Mouse (Mus musculus): ENCODE results near the gene Kif3a.

Kif3a gene

DNA sequence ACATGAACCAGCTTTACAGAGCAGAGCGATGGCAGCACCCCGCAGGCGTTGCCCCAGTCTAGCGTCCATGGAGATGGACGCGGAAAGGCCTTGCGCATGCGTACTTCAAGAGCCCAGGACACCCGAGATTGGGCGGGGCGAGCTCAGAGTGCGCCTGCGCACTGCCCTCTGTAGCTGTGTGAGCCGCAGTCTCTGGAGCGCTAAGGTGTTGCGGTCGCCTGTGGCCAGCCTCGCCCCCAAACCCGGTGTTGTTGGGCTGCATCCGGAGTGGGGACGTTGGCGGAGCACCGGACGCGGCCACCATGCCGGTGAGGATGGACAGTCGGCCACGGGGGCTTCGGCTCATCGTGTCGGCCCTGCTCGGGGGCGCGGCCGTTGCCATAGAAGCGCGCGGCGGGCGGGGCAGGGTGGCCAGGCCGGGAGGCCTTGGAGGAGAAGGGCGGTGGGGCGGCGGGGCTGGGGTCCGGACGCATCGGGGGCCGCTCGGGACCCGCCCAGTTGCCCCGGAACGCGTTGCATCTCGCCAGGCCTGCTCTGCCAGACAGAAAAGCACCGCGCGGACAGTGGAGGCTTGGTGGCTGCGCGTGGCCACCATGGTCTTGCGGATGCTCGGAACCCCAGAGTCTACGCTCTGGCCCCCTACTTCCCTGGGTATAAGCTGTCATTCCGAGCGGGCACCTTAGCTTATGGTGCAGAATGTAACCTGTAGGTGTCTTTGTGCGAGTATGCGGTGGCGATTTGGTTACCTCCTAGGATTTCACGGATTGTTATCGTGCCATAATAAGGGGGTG is at the start of gene Kif3a:
TSS of gene Kif3a (plus strand) at position 156 of the 791 bp plus-strand sequence.
- peak; percentile 96 for DNase-seq (ENCODE audit: low spot score)

DNA sequence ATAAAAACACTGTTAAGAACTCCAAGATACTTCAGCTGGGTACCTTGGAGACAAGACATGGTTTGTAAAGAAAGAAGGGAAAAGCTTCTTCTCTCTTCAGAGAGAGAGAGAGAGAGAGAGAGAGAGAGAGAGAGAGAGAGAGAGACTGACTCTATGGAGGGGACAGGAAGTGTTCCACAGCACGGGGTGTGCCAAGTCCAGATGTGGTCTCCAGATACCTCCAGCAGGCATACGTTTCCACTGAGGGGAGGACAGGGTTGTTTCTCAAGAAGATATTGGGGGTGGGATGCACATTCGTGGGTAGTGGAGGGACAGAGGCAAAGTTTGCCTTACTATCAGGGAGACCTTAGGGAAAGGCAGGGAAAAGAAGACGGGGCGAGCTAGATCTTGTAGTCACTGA is 48.4 kb upstream of the Kif3a start:
- DNase-seq (ENCODE audit: low spot score) = peak; percentile 62

GRCm38 (mm10) chr11:53519207-53520121 is 47.7 kb upstream of the Kif3a start, which contains the start of gene Sept8:
Sept8 (plus strand) TSS chr11:53519257.
- peak; percentile 59 for DNase-seq (ENCODE audit: low spot score)

DNA sequence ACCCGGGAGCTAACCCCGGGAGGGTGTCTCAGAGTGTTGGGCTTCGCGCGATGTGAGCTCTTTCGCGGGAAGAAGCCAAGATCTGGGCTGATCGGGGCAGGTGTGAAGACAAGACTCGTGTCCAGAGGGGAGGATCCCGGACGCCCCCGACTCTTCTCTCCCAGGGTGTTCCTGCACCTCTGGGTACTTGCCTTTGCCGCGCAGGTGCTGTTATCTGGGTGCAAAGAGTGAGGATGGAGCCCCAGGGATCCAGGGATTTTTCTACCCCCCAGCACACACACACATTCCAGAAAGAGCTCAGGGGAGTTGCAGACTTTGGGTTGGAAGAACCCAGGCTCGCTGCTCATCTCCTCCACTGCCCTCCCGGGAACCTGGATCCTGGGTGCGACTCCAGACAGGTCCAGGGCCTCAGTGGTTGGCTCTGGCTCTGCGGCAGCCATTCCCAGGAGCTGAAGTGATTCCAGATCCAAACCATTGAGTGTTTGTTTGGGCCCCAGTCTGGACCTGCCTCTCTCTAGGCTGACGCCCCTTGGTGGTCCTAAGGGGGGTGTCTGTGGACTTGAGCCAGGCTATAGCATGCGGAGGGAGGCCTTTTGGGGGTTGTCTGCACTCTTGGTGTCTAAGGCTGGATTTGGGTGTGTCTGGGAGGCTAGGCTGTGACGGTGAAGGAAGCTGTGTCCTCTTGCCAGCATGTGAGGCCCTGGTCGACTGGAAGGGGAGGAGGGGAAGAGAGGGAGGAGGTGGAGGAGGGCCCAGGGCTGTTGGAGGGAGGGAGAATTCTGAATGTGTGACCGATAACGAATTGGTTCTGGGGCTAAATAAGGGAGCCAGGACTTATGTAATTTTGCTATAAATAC is 46.8 kb upstream of the Kif3a start:
- peak; percentile 81 for DNase-seq (ENCODE audit: low spot score)

DNA sequence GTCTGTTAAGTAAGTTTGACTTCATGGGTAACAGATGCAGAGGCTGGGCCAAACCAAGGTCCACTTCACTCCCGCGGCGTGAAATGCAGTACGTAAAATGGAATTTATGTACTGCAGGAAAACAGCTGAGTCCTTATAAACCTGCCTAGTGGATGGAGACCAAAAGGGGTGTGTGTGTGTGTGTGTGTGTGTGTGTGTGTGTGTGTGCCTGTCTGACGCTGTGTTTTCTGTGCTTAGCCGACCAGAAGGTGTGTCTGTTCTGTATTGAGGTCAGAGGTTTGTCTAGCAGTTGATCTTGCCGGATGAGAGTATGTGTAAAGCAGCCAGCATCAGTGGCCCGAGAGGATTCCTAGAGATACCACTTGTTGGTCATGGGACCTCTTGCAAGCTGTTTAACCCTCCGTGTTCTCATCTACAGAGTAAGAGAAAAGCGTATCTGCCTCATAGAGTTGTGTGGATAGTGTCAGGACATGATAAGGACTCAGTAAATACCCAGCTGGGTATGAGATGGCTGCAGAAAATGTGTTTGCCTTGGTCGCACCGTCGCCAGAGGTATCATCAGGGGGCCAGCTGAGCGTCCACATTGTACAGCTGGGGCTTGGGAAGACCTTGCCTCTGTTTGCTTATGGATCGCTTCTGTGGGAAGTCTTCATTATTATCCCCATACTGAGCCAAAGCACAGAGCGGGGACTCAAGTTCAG is 45.9 kb upstream of the Kif3a start:
- DNase-seq (ENCODE audit: low spot score) = peak; percentile 45

DNA sequence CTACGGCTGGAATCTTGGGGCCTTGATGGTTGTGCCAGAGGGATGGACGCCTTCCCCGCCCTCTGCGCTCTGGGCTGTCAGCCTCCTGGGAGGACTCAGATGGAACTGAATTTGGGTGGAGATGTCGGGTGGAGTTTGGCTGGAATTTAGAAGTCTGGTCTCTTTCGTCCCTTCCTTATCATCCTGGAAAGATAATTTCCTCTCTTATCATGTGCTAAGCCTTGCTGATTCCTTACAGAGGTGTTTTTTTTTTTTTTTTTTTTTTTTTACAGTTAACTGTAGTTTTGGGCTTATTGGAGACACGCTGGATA is 45.4 kb upstream of the Kif3a start:
- DNase-seq (ENCODE audit: low spot score) = no peak

GRCm38 (mm10) chr11:53522362-53522761 is 44.8 kb upstream of the Kif3a start:
- no peak for DNase-seq (ENCODE audit: low spot score)

GRCm38 (mm10) chr11:53522930-53523329 is 44.2 kb upstream of the Kif3a start:
- DNase-seq (ENCODE audit: low spot score) = no peak

DNA sequence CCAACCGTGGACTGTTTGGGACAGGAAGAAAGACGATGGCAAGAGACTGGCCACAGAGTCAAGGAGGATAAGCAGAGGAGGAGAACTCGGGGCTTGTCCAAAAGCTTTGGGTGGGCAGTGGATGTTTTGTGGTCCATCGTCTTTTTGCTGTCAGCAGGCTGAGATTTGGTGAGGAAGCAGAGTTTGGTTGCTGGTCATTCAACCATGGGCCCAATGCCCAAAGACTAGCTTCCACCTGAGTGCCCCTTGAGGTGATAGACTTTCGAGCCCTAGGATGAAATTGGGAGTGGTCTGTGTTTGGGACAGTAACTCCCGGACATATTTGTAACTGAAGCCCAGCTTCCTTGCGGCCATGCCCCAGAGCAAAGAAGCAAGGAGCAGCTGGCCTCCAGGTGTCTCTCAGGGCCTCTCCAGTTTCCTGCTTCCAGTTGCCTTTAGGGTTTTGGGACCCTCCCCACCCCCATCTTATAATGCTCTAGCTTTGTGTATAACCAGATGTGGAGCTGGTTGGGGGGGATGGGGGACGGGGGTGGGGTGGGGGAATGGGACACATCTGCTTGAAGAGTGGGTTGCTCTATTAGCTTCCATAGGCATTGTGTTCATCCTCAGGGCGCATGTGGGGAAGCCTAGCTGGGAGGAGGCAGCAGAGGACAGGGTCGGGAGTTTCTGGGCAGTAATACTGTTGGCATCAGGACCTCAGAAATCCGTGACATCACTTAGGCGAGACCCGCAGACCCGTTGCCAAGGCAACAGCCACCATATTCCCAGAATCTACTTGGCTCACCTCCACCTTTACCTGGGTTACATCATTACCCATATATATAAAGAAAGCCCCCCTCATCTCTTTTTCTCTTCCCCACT is 43.4 kb upstream of the Kif3a start:
- no peak for DNase-seq (ENCODE audit: low spot score)

GRCm38 (mm10) chr11:53524905-53525304 is 42.3 kb upstream of the Kif3a start:
- no peak for DNase-seq (ENCODE audit: low spot score)

DNA sequence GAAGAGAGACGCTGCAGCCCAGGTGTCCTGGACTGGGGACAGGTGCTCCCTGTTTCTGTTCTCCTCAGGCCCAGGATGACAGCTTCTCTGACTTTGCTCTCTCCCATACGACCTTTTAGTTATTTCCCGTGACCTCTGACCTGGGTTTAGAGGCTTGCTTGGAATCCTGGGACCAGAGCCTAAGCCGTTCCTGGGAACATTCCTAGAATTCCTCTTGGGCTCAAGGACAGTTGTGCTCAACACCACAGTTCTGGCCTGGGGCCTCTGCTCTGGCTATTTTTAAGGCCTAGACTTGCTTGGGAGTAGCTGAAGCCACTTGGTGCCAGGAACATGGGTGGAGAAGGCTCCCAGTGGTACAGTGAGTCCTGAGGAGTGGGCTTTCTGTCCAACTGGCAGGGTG is 41.7 kb upstream of the Kif3a start:
- DNase-seq (ENCODE audit: low spot score) = no peak

DNA sequence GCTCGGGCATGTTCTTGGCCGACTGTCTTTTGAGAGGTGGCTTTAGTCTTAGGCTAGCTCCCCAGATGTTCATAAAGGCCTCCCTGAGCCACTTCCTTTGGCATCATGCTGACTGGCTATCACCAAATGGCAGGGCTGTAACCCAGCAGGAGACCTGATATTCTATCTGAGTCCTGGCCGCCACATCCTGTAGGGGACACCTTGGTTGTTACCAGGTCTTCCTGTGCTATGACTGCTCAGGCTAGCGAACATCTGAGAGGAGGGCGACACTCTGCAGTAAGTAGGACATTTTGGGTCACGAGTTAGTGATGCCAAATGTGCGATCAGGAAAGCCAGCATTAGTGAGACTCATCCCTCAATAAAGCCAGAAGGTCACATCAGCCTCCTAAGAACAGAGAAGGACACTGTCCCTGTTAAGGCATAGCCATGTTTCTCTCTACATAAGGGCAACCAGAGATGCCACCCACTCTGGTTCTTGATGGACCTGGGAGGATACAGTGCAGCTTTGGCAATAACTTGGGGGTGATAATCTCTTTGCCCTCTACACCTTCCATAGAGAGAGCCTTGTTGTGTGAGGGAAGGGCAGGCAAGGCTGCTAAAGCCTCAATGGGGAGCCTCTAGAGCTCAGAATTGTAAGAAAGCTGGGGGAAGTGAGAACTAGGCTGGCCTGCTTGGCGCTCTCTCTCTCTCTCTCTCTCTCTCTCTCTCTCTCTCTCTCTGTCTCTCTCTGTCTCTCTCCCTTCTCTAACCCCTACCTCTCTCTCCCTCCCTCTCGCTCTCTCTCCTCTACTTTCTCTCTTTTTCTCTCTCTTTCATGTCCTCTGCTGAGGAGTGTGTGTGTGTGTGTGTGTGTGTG is 38.6 kb upstream of the Kif3a start:
- DNase-seq (ENCODE audit: low spot score) = no peak

DNA sequence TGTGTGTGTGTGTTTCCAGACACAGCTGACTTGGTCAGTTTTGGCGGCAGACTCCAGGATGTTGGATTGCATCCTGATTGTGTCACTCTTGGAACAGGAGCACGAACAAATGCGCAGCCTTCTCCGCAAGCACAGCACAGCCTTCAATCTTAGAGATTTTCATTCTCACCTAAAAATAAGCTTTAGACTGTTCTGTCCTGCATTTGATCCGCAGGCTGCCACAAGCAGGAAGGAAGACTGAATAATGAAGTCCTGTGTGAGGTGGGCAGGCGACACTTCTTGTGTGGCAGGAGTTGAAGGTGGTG is 38.0 kb upstream of the Kif3a start:
- DNase-seq (ENCODE audit: low spot score) = no peak

DNA sequence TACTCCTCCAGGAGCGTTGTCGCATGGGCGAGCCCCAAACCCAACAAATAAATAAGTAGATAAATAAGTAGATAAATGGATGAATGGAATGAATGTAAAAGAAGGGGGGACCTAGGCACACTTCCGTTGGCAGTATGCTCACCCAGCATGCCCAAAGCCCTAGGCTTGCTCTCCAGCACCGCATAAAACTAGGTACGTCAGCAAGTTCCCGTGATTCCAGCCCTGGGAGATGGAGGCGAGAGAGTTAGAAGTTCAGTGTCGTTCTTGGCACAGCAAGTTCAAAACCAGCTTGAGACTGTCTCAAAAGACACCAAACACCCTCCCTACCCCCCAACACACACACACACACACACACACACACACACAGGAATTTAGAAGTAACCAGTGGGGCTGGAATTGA is 37.2 kb upstream of the Kif3a start:
- no peak for DNase-seq (ENCODE audit: low spot score)

- DNase-seq (ENCODE audit: low spot score) = no peak
Measured at GRCm38 (mm10) chr11:53531578-53532230, 35.5 kb upstream of the Kif3a start.

- no peak for DNase-seq (ENCODE audit: low spot score)
Measured at GRCm38 (mm10) chr11:53532231-53532620, 35.0 kb upstream of the Kif3a start.

- DNase-seq (ENCODE audit: low spot score) = no peak
Measured at GRCm38 (mm10) chr11:53539002-53539491, 28.1 kb upstream of the Kif3a start.

DNA sequence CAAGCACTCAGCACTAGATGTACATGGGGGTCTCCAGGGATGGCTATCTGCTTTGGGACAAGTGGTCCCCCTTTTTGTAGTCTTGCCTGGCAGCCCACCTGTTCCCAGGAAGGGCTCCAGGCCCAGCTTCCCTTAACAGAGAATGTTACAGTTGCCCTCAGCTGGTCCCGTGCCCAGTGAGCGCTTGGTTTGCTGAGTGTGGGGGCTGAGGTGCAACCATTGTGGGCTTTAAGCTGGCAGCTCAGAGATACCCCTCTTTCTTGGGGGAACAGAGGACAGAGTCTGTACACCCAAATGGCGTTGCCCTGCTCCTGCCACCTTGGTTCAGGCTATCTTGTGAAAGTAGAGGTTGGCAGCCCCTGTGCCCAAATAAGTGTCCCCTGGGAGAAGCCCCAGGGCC is 26.8 kb upstream of the Kif3a start:
- DNase-seq (ENCODE audit: low spot score) = no peak

DNA sequence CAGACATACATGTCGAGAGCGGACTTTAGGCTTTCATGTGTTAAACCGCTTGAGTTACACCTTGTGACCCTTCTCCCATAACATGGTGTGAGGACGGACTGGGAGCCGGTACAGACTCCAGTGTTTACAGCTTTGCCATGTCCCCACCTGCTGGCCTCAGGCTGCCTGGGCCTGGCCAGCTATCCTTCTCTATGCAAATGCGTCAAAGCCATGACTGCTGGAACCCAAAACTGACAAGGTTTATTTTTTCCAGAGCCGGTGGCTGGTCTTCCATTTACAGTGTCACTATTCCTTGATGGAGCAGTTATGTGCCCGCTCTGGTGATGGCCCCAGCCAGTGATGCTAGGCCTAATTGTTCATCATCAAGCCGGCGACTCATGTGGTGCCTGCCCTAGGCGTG is 26.0 kb upstream of the Kif3a start:
- no peak for DNase-seq (ENCODE audit: low spot score)

Data from c-Kit-positive CD71-positive TER-119-positive erythroid progenitor cells, embryonic 14.5 days (primary cell).